Mouse (Mus musculus) frontal cortex, postnatal 10 days (tissue): ENCODE data around the gene Gm20441.
"Not testable (repeated sequence)": the region's sequence is repeated elsewhere in the genome, so short reads cannot be mapped to it uniquely, and the experiment has no call there.

Source experiments
- DNase-seq, 2 experiments: peaks; one replicate each; pipeline ENCODE4 v3.0.0; 2022; ENCODE audit warnings: low spot score in 2 of 2, mixed read lengths in 1 of 2

Gm20441 gene

GRCm38 (mm10) chr10:75779206-75780174 lies 1.3 kb downstream of the Gm20441 start:
- DNase-seq: no peak

GRCm38 (mm10) chr10:75777885-75778284 lies 2.9 kb downstream of the Gm20441 start:
- no peak for DNase-seq

GRCm38 (mm10) chr10:75776562-75776961 lies 4.2 kb downstream of the Gm20441 start:
- DNase-seq: no peak

- no peak for DNase-seq
Observed at GRCm38 (mm10) chr10:75774587-75774986, 6.2 kb downstream of the Gm20441 start.

- no peak for DNase-seq
Observed at GRCm38 (mm10) chr10:75774102-75774501, 6.7 kb downstream of the Gm20441 start.

- DNase-seq: peak; percentile 73 to 76
Observed at GRCm38 (mm10) chr10:75772795-75773664, 7.7 kb downstream of the Gm20441 start, which contains the start of gene Ddt. Gene Ddt, minus strand, starts transcription at chr10:75773414.

- not testable (repeated sequence) for DNase-seq
Observed at GRCm38 (mm10) chr10:75767756-75768155, 13.0 kb downstream of the Gm20441 start.

- no peak for DNase-seq
Observed at GRCm38 (mm10) chr10:75766856-75767255, 13.9 kb downstream of the Gm20441 start.

GRCm38 (mm10) chr10:75764519-75765473 lies 16.0 kb downstream of the Gm20441 start:
- peak in 1 of 2 experiments; percentile 43 for DNase-seq

- DNase-seq: peak; percentile 96 to 98
Observed at GRCm38 (mm10) chr10:75763682-75764518, 16.9 kb downstream of the Gm20441 start, which contains the start of gene Cabin1. Gene Cabin1, minus strand, starts transcription at chr10:75764341.

- no peak for DNase-seq
Observed at GRCm38 (mm10) chr10:75762413-75762812, 18.3 kb downstream of the Gm20441 start.

- DNase-seq: no peak
Observed at GRCm38 (mm10) chr10:75760311-75760710, 20.4 kb downstream of the Gm20441 start.

GRCm38 (mm10) chr10:75756719-75757118 lies 24.0 kb downstream of the Gm20441 start:
- DNase-seq: no peak

GRCm38 (mm10) chr10:75744017-75744416 lies 36.7 kb downstream of the Gm20441 start:
- peak; percentile 59 to 79 for DNase-seq

GRCm38 (mm10) chr10:75743369-75743768 lies 37.4 kb downstream of the Gm20441 start:
- peak; percentile 43 to 66 for DNase-seq

GRCm38 (mm10) chr10:75740866-75741265 lies 39.9 kb downstream of the Gm20441 start:
- DNase-seq: no peak

GRCm38 (mm10) chr10:75725449-75725848 lies 55.3 kb downstream of the Gm20441 start:
- no peak for DNase-seq
